Mouse (Mus musculus): ENCODE data around the gene Pip5kl1.

Gene Pip5kl1

DNA sequence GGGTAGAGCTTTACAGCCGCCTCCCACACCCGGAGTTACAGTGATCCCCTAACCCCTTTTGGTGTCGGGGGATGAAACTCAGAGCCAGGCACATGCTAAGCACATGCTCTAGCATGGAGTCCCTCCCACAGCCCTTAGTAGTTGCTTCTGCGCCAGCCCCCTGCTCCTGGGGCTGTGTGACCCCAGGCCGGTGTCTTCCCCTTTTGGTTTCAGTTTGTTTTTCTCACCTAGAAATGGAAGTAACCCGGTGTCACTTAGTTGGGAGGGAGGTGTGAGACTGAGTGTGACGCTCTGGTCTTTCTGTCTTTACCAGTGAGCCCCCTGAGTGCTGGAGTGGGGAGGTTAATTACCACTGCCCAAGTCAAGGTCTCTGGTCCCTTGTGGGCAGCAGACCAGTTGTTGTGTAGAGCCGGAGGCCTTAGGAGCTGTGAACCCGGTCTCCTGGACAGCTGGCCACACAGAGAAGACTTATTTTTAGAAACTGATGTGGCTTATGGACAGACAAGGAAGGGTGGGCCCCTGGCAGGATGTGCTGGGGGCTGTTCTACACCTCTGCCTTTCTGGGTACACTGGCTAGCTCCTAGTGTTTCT, 13.2 kb downstream of the Pip5kl1 start:
- DNase-seq: peak; percentile 48 to 60

DNA sequence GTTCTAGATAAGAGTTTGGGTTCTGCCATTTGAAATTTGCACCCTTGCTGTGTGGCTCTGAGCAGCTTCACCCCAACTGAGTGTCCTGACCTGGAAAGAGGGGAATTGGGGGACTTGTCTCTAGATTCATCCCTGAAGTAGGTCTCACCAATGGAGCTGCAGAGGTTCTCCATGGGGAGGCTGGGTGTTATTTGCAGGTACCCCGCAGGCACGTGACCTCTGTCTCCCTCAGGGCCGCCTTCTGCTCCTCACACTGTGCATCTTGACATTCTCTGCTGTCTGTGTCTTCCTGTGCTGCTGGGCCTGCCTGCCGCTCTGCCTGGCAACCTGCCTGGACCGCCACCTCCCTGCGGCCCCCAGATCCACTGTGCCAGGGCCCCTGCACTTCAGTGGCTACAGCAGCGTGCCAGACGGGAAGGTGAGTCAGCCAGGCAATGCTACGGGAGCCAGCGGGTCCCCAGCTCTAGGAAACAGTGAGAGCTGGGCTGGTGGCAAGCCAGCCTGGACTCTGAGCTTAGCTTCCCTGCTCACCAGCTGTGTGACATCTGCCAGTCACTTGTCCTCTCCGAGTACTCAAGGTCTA, 14.7 kb downstream of the Pip5kl1 start:
- DNase-seq: peak in 1 of 2 experiments; percentile 70

DNA sequence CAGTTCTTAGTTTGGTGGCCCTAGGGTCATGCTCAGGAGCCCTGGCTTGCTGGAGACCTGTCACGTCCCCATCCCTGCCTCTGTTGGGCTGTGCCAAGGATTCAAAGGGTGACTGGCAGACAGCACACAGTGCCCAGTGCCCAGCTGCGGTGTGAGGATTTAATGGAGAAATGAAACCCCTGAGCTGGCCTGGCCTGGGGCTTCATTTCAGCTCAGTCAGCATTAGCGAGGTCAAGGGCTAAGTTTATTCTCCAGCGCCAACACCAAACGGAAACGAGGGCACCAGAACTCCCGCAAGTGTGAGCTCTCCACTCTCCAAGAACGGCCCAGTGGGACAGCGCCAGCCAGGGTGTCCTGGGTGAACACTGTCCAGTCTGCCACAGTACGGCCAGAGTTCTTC, 15.6 kb downstream of the Pip5kl1 start:
- DNase-seq: no peak

DNA sequence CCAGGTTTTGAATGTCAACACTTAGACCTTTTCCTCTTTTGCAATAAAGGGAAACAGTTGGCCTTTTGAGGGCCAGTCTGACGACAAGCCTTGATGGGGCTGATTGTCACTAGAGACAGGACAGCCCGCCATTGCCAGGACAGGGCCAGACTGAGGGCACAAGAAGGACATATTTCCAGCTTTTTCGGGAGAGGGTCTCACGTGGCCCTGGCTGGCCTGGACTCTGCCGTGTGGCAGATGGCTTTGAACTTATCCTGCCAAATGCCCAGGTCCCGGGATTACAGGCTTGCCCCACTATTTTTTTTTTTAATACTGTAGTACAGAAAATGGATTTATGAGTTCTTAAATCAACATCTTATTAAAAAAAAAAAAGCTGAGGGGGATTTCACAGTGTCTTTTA, 16.7 kb downstream of the Pip5kl1 start:
- DNase-seq: no peak

DNA sequence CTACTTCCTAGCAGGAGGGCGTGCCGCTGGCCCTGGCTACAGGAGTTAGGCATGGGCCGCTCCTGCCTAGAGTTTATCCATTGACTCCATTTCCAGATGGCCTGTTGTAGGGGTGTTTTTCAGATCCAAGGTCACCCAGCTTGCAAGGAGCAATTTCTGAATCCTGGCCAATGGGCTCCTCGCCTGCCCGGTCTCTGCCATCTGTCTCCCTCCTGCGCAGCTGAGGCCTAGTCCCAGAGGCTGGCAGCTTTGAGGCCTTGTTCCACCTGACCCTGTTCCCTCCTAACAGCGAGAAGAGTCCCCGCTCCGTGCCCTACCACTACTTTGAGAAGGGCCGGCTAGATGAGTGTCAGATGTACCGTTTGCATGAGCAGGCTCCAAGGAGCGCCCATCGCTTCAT, 22.1 kb downstream of the Pip5kl1 start:
- no peak for DNase-seq

DNA sequence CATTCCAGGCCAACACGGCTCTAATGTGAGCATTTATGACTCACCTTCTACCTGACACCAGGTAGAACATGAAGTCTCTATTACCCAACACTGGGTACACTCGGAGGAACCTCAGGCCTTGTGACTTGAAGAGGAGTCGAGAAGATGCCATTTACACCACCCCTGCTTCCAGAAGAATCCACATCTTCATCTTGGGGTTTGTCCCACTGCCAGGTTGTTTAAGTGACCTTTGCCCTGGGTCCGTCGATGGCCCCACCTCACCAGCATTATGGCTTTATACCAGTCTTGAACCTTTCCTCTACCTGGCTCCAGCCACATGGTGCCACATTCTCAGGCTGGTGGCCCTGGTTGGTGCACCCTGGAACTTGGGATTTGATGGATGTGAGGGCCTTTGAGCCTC, 22.7 kb downstream of the Pip5kl1 start:
- DNase-seq: no peak

DNA sequence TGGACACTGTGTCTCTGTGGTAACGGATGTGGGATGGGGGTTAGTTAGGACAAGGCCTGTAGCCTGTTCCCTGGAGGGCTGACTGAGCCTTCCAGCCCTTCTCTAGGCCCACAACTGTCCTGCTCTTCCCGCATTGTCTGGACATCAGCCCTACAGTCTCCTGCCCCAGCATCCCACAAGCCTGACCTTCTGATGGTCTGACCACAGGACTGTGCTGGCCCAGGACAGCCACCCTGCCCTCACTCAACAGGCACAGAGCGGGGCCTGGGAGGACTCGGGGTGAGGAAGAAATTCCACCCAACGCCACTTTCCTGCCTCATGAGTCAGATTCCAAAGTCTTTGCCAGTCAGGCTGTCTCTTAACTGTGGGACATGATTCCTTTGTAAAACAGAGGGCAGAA, 23.1 kb downstream of the Pip5kl1 start:
- DNase-seq: no peak

DNA sequence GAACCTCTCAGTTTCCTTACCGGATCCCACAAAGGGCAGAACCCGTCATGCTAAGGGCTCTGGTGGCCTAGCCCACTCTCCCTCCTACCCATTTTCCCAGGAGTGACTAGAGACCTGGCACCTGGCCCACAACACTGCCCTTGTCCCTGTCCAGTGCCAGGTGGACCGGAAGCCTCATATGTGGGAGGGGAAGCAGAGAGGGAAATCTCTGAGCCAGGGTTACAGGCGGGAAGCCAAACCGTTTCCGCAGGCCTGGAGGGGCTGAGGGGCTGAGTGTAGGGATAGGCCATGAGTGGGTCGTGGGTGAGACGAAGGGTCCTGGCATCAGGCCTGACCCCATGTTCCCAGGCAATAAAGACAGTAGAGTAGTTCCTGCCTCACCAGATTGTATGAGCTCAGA, 23.9 kb downstream of the Pip5kl1 start:
- no peak for DNase-seq

DNA sequence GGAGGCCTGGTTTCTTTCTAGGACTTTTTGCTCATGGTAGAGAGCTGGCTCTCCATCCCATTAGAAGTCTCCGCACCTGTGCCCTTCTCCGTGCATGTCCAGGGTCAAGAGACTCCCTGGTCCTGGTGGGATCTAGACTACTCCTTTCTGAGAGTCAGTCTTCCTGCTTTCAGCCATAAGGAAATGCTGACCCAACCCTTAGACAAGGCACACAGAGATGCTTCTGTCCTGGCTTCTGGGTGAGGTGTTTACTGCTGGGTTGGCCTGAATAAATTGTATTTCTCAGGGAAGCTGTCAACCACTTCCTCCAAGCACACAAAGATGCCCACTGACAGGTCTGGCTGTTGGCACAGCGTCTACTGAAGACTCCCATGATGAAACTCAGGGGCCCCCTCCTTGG, 24.8 kb downstream of the Pip5kl1 start, which contains the start of gene St6galnac6:
St6galnac6 (plus strand) TSS at position 301 of the 400 bp plus-strand sequence.
- no peak for DNase-seq

DNA sequence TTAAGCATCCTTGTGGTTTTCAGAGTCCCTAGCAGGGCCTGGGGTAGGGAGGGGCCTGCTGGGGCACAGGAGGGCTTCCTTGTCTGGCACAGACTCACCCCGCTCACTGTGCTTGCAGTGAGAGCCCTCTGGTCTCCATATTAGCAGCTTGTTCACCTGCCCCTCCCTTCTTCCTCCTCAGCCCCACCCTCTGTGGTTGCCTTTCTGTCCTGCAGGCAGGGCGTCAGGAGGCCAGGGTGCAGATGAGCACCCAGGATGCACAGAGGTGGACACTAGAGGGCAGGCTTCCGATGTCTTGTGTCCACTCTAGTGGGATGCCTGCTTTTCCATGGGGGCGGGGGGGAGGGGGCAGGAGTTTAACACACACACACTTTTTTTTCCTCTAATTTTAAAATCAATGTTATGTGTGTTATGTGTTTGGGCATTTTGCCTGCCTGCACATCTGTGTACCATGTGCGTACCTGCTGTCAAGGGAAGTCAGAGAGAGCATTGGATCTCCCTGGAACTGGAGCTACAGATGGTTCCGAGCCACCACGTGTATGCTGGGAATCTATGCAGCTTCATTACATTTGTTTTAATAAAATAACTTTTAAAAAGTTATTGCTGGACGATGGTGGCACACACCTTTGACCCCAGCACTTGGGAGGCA, 26.9 kb downstream of the Pip5kl1 start:
- peak; percentile 67 to 69 for DNase-seq

DNA sequence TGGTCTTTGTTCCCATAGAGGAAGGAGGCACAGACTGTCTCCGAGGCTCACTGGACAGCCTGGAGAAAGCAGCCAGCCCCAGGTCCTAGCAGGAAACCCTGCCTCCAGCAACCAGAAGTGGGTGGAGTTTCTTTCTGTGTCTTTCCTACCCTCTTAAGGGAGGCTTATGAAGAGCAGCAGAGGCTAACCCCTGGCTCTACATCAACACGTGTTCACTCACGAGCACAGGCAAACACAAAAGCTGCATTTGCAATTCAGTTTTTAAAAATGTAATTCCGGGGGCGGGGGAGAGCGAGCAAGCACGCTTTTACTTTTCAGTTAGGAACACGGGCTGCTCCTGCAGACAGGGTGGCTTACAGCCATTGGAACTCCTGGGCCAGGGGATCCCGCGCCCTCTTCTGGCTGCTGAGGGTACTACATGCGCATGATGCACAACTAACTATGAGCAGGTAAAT, 28.0 kb downstream of the Pip5kl1 start:
- peak; percentile 86 to 92 for DNase-seq

DNA sequence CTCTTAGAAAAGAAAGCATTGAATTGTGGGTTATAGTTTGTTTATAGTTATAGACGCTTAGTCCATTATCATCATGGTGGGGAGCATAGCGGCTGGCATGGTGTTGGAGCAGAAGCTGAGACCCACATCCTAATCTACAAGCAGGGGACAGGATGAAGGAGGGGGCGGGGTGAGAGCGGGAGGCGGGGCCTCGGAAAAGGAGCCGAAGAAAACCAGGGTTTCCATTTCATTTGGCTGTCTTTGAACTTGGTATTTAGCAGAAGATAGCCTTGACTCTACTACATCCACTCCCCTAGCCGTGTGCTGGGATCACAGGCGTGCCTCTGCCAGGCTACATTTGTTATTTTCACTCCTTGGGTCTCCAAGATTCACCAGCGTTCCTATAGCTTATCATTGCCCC, 30.0 kb downstream of the Pip5kl1 start:
- DNase-seq: no peak

DNA sequence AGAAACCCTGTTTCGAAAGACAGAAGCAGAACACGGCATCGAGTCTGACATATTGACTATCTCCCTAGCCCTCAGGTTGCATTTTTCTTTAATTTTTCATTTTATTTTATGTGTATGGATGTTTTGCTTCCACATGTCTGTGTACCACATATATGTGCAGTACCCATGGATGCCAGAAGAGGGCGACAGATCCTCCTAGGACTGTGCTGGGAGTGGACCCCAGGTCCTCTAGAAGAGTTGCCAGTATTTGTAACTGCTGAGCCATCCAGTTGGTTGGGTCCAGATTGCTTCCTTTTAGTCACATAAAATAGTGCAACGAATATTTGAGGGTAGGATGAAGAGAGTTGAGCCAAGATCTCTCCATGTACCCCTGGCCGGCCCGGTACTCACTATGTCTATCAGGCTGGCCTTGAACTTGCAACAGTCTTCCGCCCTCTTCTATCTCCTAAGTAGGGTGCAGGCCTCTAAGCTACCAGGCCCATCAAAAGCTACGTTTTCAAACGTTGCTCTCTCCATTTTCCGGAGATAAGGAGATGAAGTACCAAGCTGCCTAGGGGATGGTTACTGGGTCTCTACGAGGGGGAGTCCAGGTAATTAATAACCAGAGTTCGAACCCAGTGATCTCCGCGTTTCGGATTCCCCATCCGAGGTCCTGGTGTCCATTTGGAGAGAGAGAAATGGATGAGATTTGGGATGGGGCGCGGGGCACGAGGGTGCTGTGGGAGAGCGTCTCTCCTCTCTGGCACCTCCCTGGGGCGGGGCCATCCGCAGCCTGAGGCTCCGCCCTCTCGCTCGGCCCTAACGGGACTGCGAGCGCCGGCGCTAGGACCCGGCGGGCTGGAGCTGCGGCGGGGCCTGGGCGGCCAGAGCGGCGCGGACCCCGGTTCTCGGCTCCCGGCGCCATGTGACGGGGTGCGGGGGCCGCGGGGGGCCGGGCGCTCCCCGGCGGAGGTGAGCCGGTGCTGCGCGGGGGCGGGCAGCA, 31.9 kb downstream of the Pip5kl1 start:
- peak; percentile 90 to 92 for DNase-seq

DNA sequence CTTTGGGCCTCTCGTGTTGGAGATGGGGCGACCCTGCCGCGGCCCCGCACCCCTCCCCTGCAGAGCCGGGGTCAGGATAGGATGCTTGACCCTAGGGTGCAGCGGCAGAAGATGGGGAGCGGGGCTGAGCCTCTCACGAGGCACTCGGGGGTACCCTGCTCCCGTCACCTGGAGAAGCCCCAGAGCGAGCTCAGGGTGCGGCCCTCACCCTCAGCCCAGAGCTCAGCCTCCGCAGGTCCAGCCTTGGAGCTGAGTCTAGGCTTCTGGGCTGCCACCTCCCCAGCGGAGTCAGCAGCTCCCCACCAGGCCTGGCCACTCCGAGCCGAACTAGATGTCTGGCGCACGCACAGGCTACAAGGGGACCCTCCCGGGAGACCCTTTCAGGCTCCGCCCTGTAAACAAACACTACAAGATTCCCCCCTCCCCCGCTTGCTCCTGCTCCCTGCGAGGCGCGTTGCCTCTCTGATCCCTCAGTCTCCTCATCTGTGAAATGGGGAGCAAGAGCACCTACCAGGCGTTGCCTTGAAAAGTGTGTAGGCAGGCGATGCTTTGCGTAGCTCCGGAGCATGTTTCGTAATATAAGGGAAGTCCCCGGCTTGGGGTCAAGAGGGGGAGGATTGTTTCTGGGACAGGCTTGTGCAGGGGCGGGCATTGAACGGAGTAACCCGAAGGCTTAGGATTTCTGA, 32.8 kb downstream of the Pip5kl1 start:
- peak; percentile 56 for DNase-seq

DNA sequence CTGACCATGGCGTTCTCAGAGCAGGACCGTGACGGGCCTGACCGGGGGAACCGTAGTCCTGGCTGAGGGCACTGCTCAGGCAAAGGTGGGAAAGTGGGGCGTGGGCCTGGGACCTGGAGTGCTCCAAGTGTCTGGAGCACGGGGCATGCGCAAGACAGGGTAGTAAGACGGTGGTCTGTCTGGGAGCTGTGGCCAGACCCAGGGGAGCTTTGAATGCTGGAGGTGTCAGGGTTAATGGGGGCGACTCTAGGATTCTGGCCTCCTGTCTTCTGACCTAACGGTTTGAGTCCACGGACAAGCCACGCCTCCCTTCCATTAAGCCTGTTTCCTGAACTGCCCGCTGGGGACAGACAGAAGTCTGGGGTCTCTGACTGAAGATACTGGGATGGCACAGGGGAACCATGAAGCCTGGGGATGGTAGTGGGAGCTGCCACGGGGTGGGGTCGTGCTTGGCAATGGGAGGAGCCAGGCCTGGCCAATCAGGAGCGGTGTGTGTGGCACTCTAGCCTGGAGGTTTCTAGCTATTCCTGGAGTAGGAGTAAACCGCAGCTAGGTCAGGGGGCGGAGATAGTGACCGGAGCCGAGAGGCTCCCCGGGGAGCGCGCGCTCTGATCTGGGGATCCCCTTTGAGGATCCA, 33.7 kb downstream of the Pip5kl1 start:
- peak; percentile 73 to 75 for DNase-seq

DNA sequence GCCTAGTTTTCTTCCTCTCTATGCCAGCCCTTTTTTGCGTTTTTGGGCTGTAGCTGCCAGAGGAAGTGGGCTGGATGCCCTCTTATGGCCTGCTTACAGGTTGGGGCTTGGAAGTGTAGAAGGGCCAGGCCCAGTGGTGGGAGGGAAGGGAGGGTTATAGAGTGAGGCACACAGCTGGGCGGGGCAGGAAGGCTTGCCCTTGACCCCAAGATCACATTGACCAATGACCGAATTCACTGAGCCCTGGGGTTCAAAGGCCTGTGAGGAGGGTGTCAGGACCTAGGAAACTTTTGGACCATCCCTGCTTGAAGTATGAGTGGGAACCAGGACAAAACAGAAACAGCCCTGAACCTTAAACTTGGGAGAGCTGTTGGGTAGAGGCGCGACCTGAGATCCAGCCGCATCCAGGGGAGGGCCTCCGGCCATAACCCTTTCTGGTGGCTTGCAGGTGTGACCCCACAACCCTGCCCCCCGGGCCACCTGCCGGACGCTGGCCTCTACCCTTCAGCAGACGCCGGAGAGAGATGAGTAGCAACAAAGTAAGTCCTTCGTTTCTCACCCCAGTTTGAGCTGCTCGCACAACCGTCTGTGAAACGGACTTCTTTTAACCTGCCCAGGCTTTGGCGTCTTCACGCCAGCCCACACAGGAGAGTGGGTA, 34.3 kb downstream of the Pip5kl1 start:
- DNase-seq: no peak

DNA sequence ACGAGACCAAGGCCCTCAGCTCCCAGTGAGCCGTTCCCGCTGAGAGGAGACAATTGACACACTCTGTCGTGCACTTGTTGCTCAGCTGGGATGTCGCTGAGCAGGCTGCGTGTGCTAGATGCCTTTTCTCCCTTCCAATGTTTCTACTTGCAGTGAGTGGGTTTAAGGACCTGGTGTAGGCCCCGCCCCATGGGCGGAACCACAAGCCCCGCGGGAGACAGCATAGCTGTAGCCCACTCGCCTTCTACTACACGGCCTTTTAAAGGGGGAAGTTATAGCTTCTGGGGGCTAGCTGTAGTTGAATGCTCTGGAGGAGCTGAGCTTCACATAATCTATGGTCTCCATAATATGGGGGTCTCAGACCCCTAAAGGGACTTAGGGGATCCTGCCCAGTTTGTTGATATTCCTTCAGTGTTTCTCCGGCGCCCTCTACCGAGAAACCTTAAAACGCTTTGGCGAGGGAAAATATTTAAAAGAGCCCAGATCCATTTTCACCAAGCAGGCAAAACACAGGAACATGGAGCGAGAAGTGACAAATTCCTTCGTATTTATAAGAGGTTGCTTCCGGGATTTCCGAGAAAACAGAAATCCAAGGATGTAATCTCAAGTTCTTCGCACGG, 36.1 kb downstream of the Pip5kl1 start:
- DNase-seq: peak; percentile 65 to 75

DNA sequence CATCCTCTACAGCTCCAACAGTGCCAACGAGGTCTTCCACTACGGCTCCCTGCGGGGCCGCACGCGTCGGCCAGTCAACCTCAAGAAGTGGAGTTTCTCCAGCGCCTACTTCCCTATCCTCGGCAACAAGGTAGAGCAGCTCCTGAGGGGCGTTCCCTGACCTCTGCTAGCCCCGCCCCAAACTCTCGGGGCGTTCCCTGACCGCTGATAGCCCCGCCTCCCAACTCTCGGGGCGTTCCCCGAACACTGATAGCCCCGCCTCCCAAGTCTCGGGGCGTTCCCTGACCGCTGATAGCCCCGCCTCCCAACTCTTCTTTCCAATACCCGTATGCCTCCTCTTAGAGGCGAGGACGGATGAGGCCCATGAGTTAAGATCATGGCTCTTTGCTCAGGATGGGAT, 37.7 kb downstream of the Pip5kl1 start:
- no peak for DNase-seq

DNA sequence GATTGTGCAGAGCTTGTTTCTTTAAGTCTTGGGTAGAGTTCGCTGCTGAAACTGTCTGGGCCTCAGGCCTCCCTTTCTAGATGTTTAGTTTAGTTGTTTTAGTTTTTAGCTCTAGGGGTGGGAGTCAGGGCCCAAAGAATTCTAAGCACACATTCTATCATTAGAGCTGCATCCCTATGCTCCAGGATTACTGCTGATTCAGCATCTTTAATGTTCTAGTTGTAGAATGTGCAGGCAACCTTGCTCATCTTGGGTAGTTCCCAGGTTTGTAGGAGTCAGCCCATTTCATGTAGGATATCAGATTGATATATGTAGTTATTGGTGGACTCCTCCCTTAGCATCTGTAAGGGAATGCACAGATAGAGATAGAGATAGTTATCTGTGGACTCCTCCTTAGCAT, 42.5 kb downstream of the Pip5kl1 start:
- no peak for DNase-seq

DNA sequence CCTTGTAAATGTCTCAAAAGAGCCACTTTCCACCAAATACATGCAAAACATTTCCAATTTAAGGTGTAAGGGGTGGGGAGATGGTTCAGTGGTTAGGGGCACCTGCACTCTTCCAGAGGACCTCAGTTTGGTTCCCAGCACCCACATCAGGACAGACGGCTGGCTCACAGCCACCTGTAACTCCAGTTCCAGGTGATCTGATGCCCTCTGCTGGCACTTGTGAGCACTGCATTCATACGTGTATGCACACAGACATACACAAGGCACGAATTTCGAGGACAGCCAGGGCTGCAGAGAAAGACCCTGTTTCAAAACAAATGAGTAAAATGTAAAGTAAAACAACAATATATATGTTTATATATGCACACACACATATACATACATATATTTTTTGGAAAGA, 43.0 kb downstream of the Pip5kl1 start:
- no peak for DNase-seq

DNA sequence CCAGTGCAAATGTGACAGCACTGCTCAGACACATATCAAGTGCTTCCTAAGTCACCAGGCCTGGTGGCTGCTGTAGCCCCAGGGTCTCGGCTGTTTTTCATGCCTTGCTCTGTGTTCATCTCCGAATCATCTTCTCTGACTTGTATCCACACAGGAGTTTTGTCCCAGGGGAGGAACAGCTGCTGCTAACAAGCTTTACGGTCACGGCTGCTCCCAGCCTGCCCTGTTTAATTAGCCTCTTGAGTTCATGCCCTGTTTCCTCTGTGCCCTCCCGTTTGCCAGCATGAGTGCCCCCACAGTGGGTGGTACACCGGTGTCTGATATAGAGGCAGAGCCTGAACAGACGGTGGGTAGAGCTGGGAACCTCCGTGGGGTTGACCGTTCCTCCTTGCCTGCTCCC, 43.5 kb downstream of the Pip5kl1 start:
- no peak for DNase-seq

Data from lung, postnatal 4 days (tissue).